Mouse (Mus musculus) CH12.LX (cell line): Measurements from ENCODE around the gene Gm6993. TPM values are rescaled to one million over a fixed set of nuclear protein-coding genes. Genes with fewer than 3 reads are reported as not detected.

Experiments used
- DNase-seq: peaks from one replicate; pipeline ENCODE4 v3.0.0-alpha.2; 2013; ENCODE audit errors: extremely low read depth
- H3K27ac ChIP-seq: 2 replicates; pipeline ENCODE4 v1.5.1; 2012; ENCODE audit warnings: low read depth, mild to moderate bottlenecking, control low read depth, moderate library complexity; ENCODE audit not compliant: insufficient read depth
- H3K27me3 ChIP-seq: replicated peaks from 2 replicates; pipeline ENCODE3; 2012; ENCODE audit warnings: inconsistent platforms
- H3K36me3 ChIP-seq, 2 experiments: replicated peaks in 1 of 2; 2 replicates each; pipeline versions ENCODE3 to v1.6.1; 2012; ENCODE audit warnings: inconsistent platforms in 1 of 2, low read length in 1 of 2, mild to moderate bottlenecking in 1 of 2, mixed read lengths in 1 of 2, moderate library complexity in 1 of 2; ENCODE audit not compliant: control insufficient read depth in 1 of 2, insufficient read depth in 1 of 2
- H3K4me1 ChIP-seq, 2 experiments: 2 replicates each; pipeline ENCODE4 v1.6.1; 2012; ENCODE audit warnings: inconsistent platforms in 1 of 2, moderate library complexity in 1 of 2; ENCODE audit not compliant: insufficient read depth in 2 of 2, control insufficient read depth in 1 of 2
- H3K4me2 ChIP-seq: 2 replicates; pipeline ENCODE4 v1.6.1; 2012; ENCODE audit warnings: low read depth, mild to moderate bottlenecking, control low read depth; ENCODE audit not compliant: poor library complexity, insufficient read depth, severe bottlenecking
- H3K4me3 ChIP-seq, 3 experiments: fragments of 150-350 bp in 1 of 3; sonication (generic) in 1 of 3; replicated peaks in 1 of 3; 2 replicates each; pipeline versions ENCODE3 to v1.5.1; 2011 to 2012; ENCODE audit warnings: low read depth in 2 of 3, low read length in 2 of 3, mild to moderate bottlenecking in 2 of 3, moderate library complexity in 2 of 3, control low read depth in 1 of 3, improper control_type of control experiment in 1 of 3, inconsistent platforms in 1 of 3, mixed read lengths in 1 of 3; ENCODE audit not compliant: poor library complexity in 1 of 3
- H3K79me2 ChIP-seq: replicated peaks from 2 replicates; pipeline ENCODE4 v1.6.1; 2012; ENCODE audit warnings: mild to moderate bottlenecking, moderate library complexity; ENCODE audit not compliant: control insufficient read depth, poor library complexity, insufficient read depth, severe bottlenecking; ENCODE audit errors: extremely low read depth
- H3K9ac ChIP-seq: 2 replicates; pipeline ENCODE4 v1.6.1; 2012; ENCODE audit warnings: low read depth, mild to moderate bottlenecking, control low read depth, moderate library complexity; ENCODE audit not compliant: insufficient read depth
- H3K9me3 ChIP-seq: replicated peaks from 2 replicates; pipeline ENCODE3; 2012; ENCODE audit warnings: low read length, inconsistent platforms, mixed read lengths
- CHD1 ChIP-seq: IDR thresholded peaks from 2 replicates; pipeline ENCODE4 v1.6.1; 2012; ENCODE audit warnings: low read depth, low read length, improper control_type of control experiment, inconsistent platforms
- CHD2 ChIP-seq: IDR thresholded peaks from 2 replicates; pipeline ENCODE4 v1.6.1; 2011; ENCODE audit warnings: low read length, improper control_type of control experiment
- ETS1 ChIP-seq: conservative IDR thresholded peaks from 2 replicates; pipeline ENCODE4 v1.6.1; 2012; ENCODE audit warnings: low read depth, mild to moderate bottlenecking, inconsistent platforms, low read length, improper control_type of control experiment, moderate library complexity
- HCFC1 ChIP-seq: IDR thresholded peaks from 2 replicates; pipeline ENCODE4 v1.6.1; 2012; ENCODE audit warnings: low read depth, mild to moderate bottlenecking, inconsistent platforms, low read length, improper control_type of control experiment
- JUN ChIP-seq: IDR thresholded peaks from 2 replicates; pipeline ENCODE4 v1.6.1; 2011; ENCODE audit warnings: low read depth, mild to moderate bottlenecking, low read length, improper control_type of control experiment, moderate library complexity; ENCODE audit not compliant: insufficient read depth
- JUND ChIP-seq: conservative IDR thresholded peaks from 2 replicates; pipeline ENCODE4 v1.6.1; 2011; ENCODE audit warnings: low read depth, low read length, improper control_type of control experiment
- KAT2A ChIP-seq: IDR thresholded peaks from 2 replicates; pipeline ENCODE4 v1.6.1; 2012; ENCODE audit warnings: low read length, improper control_type of control experiment, inconsistent platforms; ENCODE audit not compliant: insufficient replicate concordance
- MEF2A ChIP-seq: IDR thresholded peaks from 2 replicates; pipeline ENCODE4 v1.6.1; 2014; ENCODE audit warnings: low read depth, mild to moderate bottlenecking, inconsistent platforms, low read length, improper control_type of control experiment, borderline replicate concordance
- NELFE ChIP-seq: IDR thresholded peaks from 2 replicates; pipeline ENCODE4 v1.6.1; 2011; ENCODE audit warnings: low read depth, low read length, improper control_type of control experiment
- RCOR1 ChIP-seq: conservative IDR thresholded peaks from 2 replicates; pipeline ENCODE4 v1.6.1; 2012; ENCODE audit warnings: low read depth, mild to moderate bottlenecking, inconsistent platforms, low read length, improper control_type of control experiment
- TCF12 ChIP-seq: IDR thresholded peaks from 2 replicates; pipeline ENCODE4 v1.6.1; 2014; ENCODE audit warnings: low read depth, mild to moderate bottlenecking, inconsistent platforms, low read length, improper control_type of control experiment
- USF1 ChIP-seq: IDR thresholded peaks from 2 replicates; pipeline ENCODE4 v1.6.1; 2014; ENCODE audit warnings: low read depth, mild to moderate bottlenecking, inconsistent platforms, low read length, improper control_type of control experiment
- USF2 ChIP-seq: conservative IDR thresholded peaks from 2 replicates; pipeline ENCODE4 v1.6.1; 2011; ENCODE audit warnings: low read depth, low read length, improper control_type of control experiment
- ZNF384 ChIP-seq: IDR thresholded peaks from 2 replicates; pipeline ENCODE4 v1.6.1; 2012; ENCODE audit warnings: low read depth, low read length, improper control_type of control experiment, inconsistent platforms
- dilution Hi-C: fragments of 300-500 bp; cut with MboI; formaldehyde crosslinking; loops from 2 replicates; pipeline ENCODE4 v1.14.3; 2020; ENCODE audit warnings: low sequenced_read_pairs; ENCODE audit not compliant: extremely low pct_unique_long_range_greater_than_20kb, extremely low pct_ligation_motif_present
- in situ Hi-C: fragments of 300-500 bp; cut with MboI; formaldehyde crosslinking; loops from 3 replicates; pipeline ENCODE4 v1.14.3; 2019; ENCODE audit warnings: low sequenced_read_pairs, low pct_ligation_motif_present, low pct_unique_long_range_greater_than_20kb, mixed read lengths
- polyA plus RNA-seq: library from polyadenylated mRNA; unstranded; fragments of >175 nt; gene quantifications from 2 replicates; pipeline ENCODE4 v1.2.1, GENCODE M21; 2012; ENCODE audit warnings: low read depth; ENCODE audit not compliant: insufficient read length
- total RNA-seq, 2 experiments: library from RNA; depleted of rRNA; stranded (reverse); fragments of 300-350 nt in 1 of 2; fragments of >200 nt in 1 of 2; gene quantifications; 2 replicates each; pipeline ENCODE4 v1.2.3; 2012 to 2014

Gene Gm6993
- total and polyA plus RNA-seq, 3 experiments = not detected

DNA sequence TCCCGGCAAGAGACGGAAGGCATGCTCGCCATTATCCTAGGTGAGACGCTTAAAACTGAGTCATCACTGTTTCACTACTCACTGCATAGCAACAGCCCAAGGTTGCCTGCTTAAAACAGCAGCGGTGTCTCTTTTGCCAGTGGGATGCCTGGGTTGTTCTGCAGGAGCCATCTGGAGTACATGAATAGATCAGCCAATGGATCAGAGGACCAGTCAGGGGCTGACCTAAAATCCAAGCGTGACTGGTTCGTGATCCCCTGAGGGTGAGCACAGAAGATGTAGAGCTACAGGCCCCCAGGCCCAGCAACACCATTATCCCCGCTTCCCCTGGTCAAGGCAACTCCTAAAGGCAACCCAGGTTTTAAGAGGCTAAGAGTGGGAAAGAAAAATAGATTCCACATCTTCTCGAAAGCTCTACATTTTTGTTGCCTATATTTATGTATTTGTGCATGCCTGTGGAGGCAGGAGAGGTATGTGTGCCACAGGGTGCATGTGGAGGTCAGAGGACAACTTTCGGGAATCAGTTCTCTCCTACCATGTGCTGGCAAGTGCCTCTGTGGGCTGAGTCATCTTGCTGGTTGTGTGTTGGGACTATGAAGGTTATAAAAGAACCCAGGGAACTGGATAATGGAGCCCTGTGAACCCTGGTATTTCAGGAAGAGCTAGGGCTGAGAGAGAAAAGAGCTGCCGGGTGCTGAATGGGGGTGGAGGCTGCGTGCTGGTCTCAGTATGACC is 3.5 kb upstream of the Gm6993 start:
- H3K36me3 ChIP-seq = no peaks in the 10 kb centered on the region
- TF ChIP-seq HCFC1 = no peak
- TF ChIP-seq, all 38 proteins: peak for 0
- Histone ChIP-seq H3K79me2 (no peaks in the 10 kb centered on the region), H3K4me2 (no peak overlapping the region), H3K4me1 (peaks cover 3 to 15% of the 10 kb centered on the region in 2 experiments; a peak in 3 of 4 replicates), H3K27me3 (no peaks in the 10 kb centered on the region), H3K4me3 (no peak overlapping the region), H3K9me3 (no peaks in the 10 kb centered on the region), H3K9ac (no peak overlapping the region), H3K27ac (no peak overlapping the region)
- dilution Hi-C loops = no loop called here
- DNase-seq = no peak
- in situ Hi-C loops = no loop called here

DNA sequence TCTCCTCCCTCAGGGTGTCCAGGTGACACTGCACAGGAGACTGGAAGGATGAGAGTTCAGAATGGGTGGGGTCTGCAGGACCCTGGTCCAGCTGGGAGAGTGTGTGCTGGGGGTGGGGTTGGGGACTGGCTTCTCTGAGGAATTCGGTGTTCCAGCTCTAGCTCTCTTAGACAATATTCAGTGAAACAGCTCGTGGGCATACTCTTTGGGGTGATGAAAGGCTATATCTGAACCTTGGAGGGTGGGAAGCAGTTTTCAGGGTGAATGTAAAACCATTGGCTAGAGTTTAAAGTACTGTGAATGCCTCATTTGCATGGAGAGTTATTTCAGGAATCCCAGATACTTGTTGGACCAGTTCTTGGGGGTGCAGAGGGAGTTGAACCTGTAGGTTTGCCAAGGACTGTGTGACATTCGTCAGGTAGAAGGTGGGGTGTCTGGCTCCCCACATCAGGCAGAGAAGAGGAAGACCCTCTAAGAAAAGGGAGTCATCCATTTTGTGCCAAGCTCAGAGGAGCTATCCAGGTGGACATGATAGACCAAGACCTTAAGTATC is 1.5 kb upstream of the Gm6993 start:
- peaks cover 3 to 15% of the 10 kb centered on the region in 2 experiments; a peak in 3 of 4 replicates for H3K4me1 ChIP-seq
- H3K9me3 ChIP-seq = no peaks in the 10 kb centered on the region
- no peak overlapping the region for H3K4me3 ChIP-seq
- in situ Hi-C loops = no loop called here
- dilution Hi-C loops = no loop called here
- DNase-seq = no peak
- no peaks in the 10 kb centered on the region for H3K79me2 ChIP-seq
- no peak overlapping the region for H3K9ac ChIP-seq
- H3K4me2 ChIP-seq = no peak overlapping the region
- no peak for TF ChIP-seq JUND
- no peak for TF ChIP-seq ZNF384
- no peak for TF ChIP-seq RCOR1
- no peak for TF ChIP-seq USF2
- H3K27ac ChIP-seq = no peak overlapping the region
- H3K27me3 ChIP-seq = no peaks in the 10 kb centered on the region
- H3K36me3 ChIP-seq = no peaks in the 10 kb centered on the region

DNA sequence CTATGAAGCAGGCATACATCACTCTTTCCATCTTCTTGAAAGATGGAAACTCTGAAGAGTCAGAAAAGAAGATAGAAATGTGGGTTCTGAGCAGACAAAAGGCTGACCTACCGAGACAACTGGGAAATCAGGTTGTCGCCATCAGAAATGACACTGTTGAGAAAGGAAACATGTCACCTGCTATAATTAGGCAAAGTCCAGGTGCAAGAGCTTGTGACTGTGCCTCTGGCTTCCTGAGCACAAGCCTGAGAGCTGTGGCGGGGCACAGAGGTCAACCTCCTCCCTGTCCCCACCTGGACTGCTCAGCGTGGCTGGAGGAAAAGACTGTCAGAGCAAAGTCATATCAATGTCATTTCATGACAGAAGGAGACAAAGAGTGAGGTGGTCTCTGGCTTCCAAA is 772 bp upstream of the Gm6993 start:
- H3K27ac ChIP-seq = no peak overlapping the region
- no peak for TF ChIP-seq USF1
- no peak for TF ChIP-seq KAT2A
- TF ChIP-seq CHD1 = no peak
- peak; percentile 69 for TF ChIP-seq MEF2A
- peak; percentile 54; the same call in 1 of the 2 replicates for TF ChIP-seq TCF12
- TF ChIP-seq NELFE = no peak
- peak; percentile 47 for TF ChIP-seq ETS1
- no peak for TF ChIP-seq CHD2
- TF ChIP-seq JUN = peak; percentile 5; the same call in 1 of the 2 replicates
- DNase-seq = peak; percentile 57
- H3K4me1 ChIP-seq = peaks cover 3 to 15% of the 10 kb centered on the region in 2 experiments; a peak in 3 of 4 replicates
- H3K4me2 ChIP-seq = no peak overlapping the region
- no peaks in the 10 kb centered on the region for H3K79me2 ChIP-seq
- no peak overlapping the region for H3K4me3 ChIP-seq
- no peaks in the 10 kb centered on the region for H3K27me3 ChIP-seq
- no peak overlapping the region for H3K9ac ChIP-seq
- no peaks in the 10 kb centered on the region for H3K36me3 ChIP-seq
- H3K9me3 ChIP-seq = no peaks in the 10 kb centered on the region
- in situ Hi-C loops = no loop called here
- dilution Hi-C loops = no loop called here
